Mouse (Mus musculus) liver, embryonic 13.5 days (tissue): ENCODE measurements around the gene Idh2. TPM values are rescaled to one million over a fixed set of nuclear protein-coding genes. Genes with fewer than 3 reads are reported as not detected.

Experiments used
- ATAC-seq: fragments of 200-750 bp; cut with Nextera tagmentation; 2 replicates; pipeline ENCODE4 v1.8.0; 2017; ENCODE audit warnings: low read depth, mild to moderate bottlenecking, moderate number of reproducible peaks, moderate library complexity
- DNase-seq: peaks from one replicate; pipeline ENCODE4 v3.0.0; 2022
- H3K27ac ChIP-seq: fragments of 300-500 bp; sonication (generic); 2 replicates; pipeline ENCODE4 v1.5.1; 2015; ENCODE audit warnings: moderate library complexity, mild to moderate bottlenecking, inconsistent platforms
- H3K27me3 ChIP-seq: fragments of 300-500 bp; sonication (generic); 2 replicates; pipeline ENCODE4 v1.6.1; 2015; ENCODE audit warnings: mild to moderate bottlenecking, inconsistent platforms
- H3K36me3 ChIP-seq: fragments of 300-500 bp; sonication (generic); 2 replicates; pipeline ENCODE4 v1.6.1; 2015; ENCODE audit warnings: mild to moderate bottlenecking, inconsistent platforms
- H3K4me1 ChIP-seq: fragments of 300-500 bp; sonication (generic); replicated peaks from 2 replicates; pipeline ENCODE4 v1.6.1; 2015; ENCODE audit warnings: inconsistent platforms
- H3K4me2 ChIP-seq: fragments of 300-500 bp; sonication (generic); 2 replicates; pipeline ENCODE4 v1.6.1; 2015; ENCODE audit warnings: inconsistent platforms, mild to moderate bottlenecking, moderate library complexity
- H3K4me3 ChIP-seq: fragments of 300-500 bp; sonication (generic); replicated peaks from 2 replicates; pipeline ENCODE4 v1.5.1; 2015; ENCODE audit warnings: mild to moderate bottlenecking, inconsistent platforms
- H3K9ac ChIP-seq: fragments of 300-500 bp; sonication (generic); 2 replicates; pipeline ENCODE4 v1.6.1; 2015; ENCODE audit warnings: mild to moderate bottlenecking, inconsistent platforms
- H3K9me3 ChIP-seq: fragments of 300-500 bp; sonication (generic); replicated peaks from 2 replicates; pipeline ENCODE4 v1.6.1; 2016; ENCODE audit warnings: inconsistent platforms
- WGBS: fragments of 180-500 bp; shearing (Covaris S2); methylation state at CpG from one replicate; pipeline ENCODE4 v1.1.7; 2015; ENCODE audit not compliant: insufficient replicate concordance; 5-methylcytosine and 5-hydroxymethylcytosine counted together
- polyA plus RNA-seq: library from polyadenylated mRNA; unstranded; fragments of >200 nt; fragmentation: Nextera tagmentation; extraction: Ambion mirVana; gene quantifications from 2 replicates; pipeline ENCODE4 v1.2.1, GENCODE M21; 2015

Gene Idh2
- polyA plus RNA-seq, result 137 and 146 TPM in 2 replicates

DNA sequence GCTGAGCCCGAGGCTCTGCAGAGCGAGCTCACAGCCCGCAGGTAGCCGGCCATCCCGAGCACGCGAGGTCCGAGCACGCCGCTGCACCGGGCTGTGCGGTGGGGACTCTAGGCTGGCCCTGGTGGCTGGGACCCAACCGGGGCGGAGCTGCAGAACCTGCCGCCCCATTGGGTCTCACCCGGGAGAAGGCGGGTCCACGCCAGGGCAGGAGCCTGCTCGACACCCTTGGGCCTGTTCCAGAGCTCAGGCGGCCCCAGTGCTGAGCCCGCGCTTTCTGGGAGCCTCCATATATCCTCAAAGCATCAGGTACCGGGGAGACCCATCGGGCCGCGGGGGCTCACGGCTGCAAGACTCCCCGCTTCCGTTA lies at the start of gene Idh2:
Idh2 (minus strand) TSS at position 169 of the 367 bp plus-strand sequence.
- Histone ChIP-seq H3K9ac (peak within 1 kb of the TSS; percentile 91), H3K36me3 (no peaks in the 10 kb centered on the region), H3K27ac (peak within 1 kb of the TSS; percentile 73), H3K4me1 (peaks cover 67% of the 10 kb centered on the region), H3K4me3 (peak within 1 kb of the TSS; percentile 85), H3K27me3 (no peaks in the 10 kb centered on the region), H3K4me2 (peak within 1 kb of the TSS; percentile 100), H3K9me3 (no peaks in the 10 kb centered on the region)
- DNase-seq, result peak; percentile 87
- peak; percentile 99 for ATAC-seq
- under 1% methylated on average over 29 of the region's 29 CpGs for WGBS

DNA sequence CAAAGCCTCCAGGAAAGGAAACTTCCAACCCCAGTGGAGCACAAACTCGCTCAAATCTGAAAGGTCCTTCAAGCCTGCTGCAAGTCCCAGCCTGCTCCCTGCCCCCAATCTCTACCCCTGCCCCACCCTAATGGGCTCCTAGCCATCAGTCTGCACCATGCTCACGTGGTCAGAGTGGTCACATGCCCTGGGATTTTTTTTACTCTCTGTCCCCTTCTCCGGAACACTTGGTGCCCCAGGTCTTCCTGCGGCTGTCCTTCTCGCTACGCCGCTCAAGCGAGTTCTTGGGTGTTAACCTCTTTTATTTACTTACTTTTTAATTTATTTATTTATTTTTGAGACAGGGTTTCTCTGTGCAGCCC lies 45.7 kb upstream of the Idh2 start:
- Histone ChIP-seq H3K9me3 (no peaks in the 10 kb centered on the region), H3K4me1 (peaks cover 40% of the 10 kb centered on the region), H3K36me3 (no peaks in the 10 kb centered on the region), H3K27ac (no peak overlapping the region), H3K4me3 (no peak overlapping the region), H3K9ac (no peak overlapping the region; the same call in 1 of the 2 replicates), H3K27me3 (peaks cover 8% of the 10 kb centered on the region; the same call in 1 of the 2 replicates), H3K4me2 (no peak overlapping the region)
- ATAC-seq (no peak), DNase-seq (no peak)
- 73% methylated on average over 8 of the region's 8 CpGs for WGBS

DNA sequence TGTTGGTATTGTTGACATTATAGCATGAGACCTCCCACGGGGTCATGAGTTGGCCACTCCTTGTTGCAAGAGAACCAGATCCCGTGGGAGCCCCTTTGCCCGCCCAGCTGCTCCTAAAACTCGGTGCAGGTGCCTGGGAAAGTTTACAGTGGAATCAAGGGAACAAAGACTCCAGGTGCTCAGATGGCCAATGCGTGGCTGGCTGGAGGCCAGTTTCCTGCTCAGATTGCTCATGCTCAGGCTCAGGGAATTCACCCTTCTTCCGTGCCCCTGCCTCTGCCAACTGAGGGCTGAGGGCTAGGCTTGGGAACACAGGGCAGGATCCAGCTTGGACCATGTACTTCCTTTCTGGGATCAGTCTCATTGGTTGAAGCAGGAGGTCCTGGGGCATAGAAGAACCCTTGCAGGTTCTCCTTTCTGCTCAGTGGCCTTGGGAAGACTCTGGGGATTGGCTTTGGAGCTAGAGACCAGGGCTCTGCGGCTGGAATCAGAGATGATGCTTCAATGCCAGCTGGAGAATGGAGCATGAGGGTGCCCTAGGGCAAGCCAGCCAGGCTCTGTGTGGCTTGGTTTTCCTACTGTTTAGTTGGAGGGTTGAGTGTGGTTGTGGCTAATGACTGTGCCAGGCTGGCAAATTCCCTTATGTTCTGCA lies 45.2 kb upstream of the Idh2 start:
- ATAC-seq, result no peak
- DNase-seq, result no peak

DNA sequence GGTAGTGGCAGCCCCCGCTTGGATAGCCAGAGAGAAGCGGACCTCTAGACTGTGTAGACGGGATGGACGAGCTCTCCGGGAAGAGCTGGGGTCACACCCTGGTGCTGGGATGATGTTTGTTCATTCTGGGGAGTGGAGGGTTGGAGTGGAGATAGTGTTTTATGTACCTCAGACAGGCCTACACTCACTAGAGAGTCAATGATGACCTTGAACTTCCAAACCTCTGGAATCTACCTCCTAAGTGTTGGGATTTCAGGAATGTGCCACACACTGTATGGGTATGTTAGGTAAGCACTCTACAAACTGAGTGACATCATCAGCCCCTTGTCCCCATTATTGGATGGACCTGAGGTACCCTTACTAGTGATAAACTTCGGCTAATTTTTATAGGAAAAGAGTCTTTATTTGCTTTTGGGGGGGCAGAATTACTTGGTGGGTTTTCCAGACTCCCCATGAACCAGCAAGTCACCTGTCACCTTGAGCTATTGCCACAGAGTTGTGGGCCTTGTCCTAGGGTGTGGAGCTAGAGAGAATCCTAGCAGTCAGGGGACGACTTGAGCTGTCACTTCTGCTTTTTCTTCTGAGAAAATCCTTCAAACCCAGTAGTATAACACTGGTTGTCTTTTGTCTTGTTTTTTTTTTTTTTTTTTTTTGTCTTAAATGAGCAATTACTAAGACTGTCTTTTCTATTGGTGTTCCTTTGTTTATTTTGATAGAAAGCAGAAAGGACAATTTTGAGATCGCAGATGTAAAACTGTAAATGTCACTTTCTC lies 43.5 kb upstream of the Idh2 start:
- Histone ChIP-seq H3K4me3 (no peak overlapping the region), H3K36me3 (no peaks in the 10 kb centered on the region), H3K27me3 (peaks cover 8% of the 10 kb centered on the region; the same call in 1 of the 2 replicates), H3K4me1 (peaks cover 48% of the 10 kb centered on the region), H3K27ac (peak overlapping the region; percentile 31; the same call in 1 of the 2 replicates), H3K9ac (no peak overlapping the region), H3K9me3 (no peaks in the 10 kb centered on the region), H3K4me2 (no peak overlapping the region)
- DNase-seq (no peak), ATAC-seq (no peak)
- 73% methylated on average over 8 of the region's 8 CpGs for WGBS

More for the DNA sequence above, 45.2 kb upstream of the Idh2 start:
- Histone ChIP-seq H3K4me3 (no peak overlapping the region), H3K4me1 (peaks cover 40% of the 10 kb centered on the region), H3K4me2 (no peak overlapping the region), H3K27me3 (peaks cover 8% of the 10 kb centered on the region; the same call in 1 of the 2 replicates), H3K27ac (no peak overlapping the region), H3K36me3 (no peaks in the 10 kb centered on the region), H3K9ac (no peak overlapping the region; the same call in 1 of the 2 replicates), H3K9me3 (no peaks in the 10 kb centered on the region)
- 71% methylated on average over 7 of the region's 7 CpGs for whole genome bisulfite sequencing

DNA sequence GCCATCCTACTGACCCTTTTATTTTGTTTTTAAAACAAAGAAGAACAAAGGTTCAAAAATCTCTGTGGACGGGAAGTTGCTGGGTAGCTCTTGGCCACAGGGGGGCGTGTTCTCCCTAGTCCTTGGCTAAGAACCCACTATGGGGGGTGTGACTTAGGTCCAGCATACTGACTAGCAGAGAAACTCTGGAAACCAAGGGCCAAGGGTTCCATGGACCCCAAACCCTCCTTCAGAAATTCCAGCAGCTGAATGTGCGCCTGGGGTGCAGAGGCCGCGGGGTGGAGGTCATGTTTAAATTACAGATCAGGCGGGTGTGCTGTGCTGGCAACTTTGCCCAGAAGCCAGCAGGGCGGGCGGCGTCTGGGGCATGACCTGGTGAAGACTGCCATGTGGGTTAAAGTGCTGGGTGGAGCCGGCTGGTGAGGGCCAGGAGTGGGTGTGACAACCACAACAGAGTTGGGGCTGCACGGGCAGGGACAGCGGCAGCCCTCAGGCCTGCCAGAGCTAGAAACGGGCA lies 41.6 kb upstream of the Idh2 start:
- no peaks in the 10 kb centered on the region for H3K36me3 ChIP-seq
- no peaks in the 10 kb centered on the region for H3K9me3 ChIP-seq
- peak overlapping the region; percentile 45 for H3K4me2 ChIP-seq
- H3K27me3 ChIP-seq, result peaks cover 5% of the 10 kb centered on the region; the same call in 1 of the 2 replicates
- peak; percentile 55 for DNase-seq
- H3K9ac ChIP-seq, result peak overlapping the region; percentile 56
- H3K4me3 ChIP-seq, result peak overlapping the region; percentile 16; the same call in 1 of the 2 replicates
- WGBS, result 49% methylated on average over 13 of the region's 13 CpGs
- peaks cover 58% of the 10 kb centered on the region for H3K4me1 ChIP-seq
- H3K27ac ChIP-seq, result peak overlapping the region; percentile 72
- peak; percentile 93 for ATAC-seq

DNA sequence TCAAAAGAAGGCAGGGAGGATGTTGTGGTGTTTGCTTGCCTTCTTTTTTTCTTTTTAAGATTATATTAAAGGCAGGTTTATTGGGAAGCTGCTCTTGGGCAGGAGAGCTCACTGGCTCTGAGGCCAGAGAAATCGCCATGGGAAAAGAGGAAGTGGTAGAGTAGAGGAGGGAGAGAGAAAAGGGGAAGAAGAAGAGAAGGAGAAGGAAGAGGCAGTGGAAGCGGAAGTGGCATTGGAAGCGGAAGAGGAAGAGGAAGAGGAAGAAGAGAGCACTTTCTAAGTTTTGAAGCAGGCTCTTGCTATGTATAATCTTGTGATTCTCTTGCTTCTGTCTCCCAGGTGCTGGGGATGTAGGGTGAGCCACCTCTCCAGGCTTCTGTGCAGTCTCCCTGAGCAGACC lies 39.5 kb upstream of the Idh2 start:
- no peak overlapping the region for H3K9ac ChIP-seq
- H3K4me2 ChIP-seq, result no peak overlapping the region
- H3K9me3 ChIP-seq, result no peaks in the 10 kb centered on the region
- 42% methylated on average over 3 of the region's 3 CpGs for WGBS
- no peak for DNase-seq
- no peak overlapping the region for H3K4me3 ChIP-seq
- H3K36me3 ChIP-seq, result no peaks in the 10 kb centered on the region
- H3K27me3 ChIP-seq, result no peaks in the 10 kb centered on the region
- peaks cover 51% of the 10 kb centered on the region for H3K4me1 ChIP-seq
- ATAC-seq, result no peak
- peak overlapping the region; percentile 18; the same call in 1 of the 2 replicates for H3K27ac ChIP-seq

- H3K4me3 ChIP-seq, result no peak overlapping the region
- no peak overlapping the region for H3K9ac ChIP-seq
- no peaks in the 10 kb centered on the region for H3K9me3 ChIP-seq
- no peak for DNase-seq
- ATAC-seq, result no peak
- H3K36me3 ChIP-seq, result no peaks in the 10 kb centered on the region
- WGBS, result 83% methylated on average over 8 of the region's 8 CpGs
- no peaks in the 10 kb centered on the region for H3K27me3 ChIP-seq
- peaks cover 58% of the 10 kb centered on the region for H3K4me1 ChIP-seq
- H3K27ac ChIP-seq, result 0 out of 2 replicates have a peak overlapping the region, but pooled peaks have one; percentile 24
- H3K4me2 ChIP-seq, result no peak overlapping the region
Measured at GRCm38 (mm10) chr7:80152756-80153155, 37.6 kb upstream of the Idh2 start.

DNA sequence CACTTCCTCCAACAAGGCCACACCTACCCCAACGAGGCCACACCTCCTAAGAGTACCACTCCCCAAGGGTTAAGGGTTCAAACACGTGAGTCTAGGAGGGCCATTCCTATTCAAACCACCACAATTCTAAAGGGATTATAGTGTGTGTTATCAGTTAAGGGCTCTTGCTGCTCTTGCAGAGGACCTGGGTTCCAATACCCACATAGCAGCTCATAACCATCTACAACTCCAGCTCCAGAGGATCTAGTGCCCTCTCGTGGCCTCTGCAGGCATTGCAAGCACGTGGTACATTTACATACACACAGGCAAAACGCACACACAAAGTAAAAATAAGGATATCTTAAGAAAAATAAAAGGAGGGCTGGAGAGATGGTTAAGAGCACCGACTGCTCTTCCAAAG lies 37.0 kb upstream of the Idh2 start:
- no peak overlapping the region for H3K9ac ChIP-seq
- H3K27me3 ChIP-seq, result no peaks in the 10 kb centered on the region
- DNase-seq (peak; percentile 57), ATAC-seq (no peak)
- no peak overlapping the region for H3K27ac ChIP-seq
- WGBS, result 58% methylated on average over 6 of the region's 6 CpGs
- H3K4me3 ChIP-seq, result no peak overlapping the region
- H3K4me1 ChIP-seq, result peaks cover 56% of the 10 kb centered on the region
- no peaks in the 10 kb centered on the region for H3K9me3 ChIP-seq
- H3K36me3 ChIP-seq, result no peaks in the 10 kb centered on the region
- H3K4me2 ChIP-seq, result no peak overlapping the region

DNA sequence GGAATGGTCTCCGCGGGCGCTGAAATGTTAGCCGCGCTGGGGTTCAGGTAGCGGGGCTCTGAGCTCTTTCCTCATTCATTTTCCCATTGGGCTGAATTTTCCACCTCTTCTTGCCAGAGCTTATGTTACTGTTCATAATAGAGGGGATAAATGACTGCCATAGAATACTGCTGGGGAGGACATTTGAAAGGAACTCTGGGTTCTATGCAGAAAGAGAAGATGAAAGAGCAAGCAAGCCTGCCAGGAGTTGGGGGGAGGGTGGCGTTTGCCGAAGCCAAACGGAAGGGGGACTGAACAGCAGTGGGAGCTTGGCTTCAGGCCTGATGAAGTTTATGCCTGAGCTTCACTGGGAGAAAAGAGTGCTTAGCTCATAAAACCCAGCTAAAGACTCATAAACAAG lies 34.2 kb upstream of the Idh2 start:
- WGBS, result 70% methylated on average over 9 of the region's 9 CpGs
- Histone ChIP-seq H3K4me2 (no peak overlapping the region), H3K9ac (no peak overlapping the region), H3K4me3 (no peak overlapping the region), H3K9me3 (no peaks in the 10 kb centered on the region), H3K27me3 (no peaks in the 10 kb centered on the region), H3K36me3 (no peaks in the 10 kb centered on the region), H3K4me1 (peaks cover 65% of the 10 kb centered on the region), H3K27ac (peak overlapping the region; percentile 54)
- ATAC-seq (no peak), DNase-seq (no peak)

DNA sequence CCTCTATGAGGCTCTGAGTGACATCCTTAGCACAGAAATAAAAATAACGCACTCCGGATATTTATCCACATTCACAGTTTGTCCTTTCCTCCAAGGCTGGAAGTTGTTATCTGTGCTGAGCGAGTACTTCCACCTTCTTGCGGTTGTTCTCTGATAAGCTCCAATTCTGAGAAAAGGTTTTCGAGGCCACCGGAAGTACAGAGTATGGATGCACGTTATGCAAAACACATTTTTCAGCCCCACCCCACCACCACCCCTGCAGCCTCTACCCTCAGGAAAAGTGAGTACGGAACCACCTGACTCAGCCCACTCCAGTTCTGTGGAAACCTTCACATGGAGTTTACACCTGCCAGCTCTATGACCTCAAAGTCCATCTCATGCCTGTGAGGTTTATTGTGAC lies 30.9 kb upstream of the Idh2 start:
- Histone ChIP-seq H3K4me1 (peaks cover 75% of the 10 kb centered on the region), H3K4me2 (peak overlapping the region; percentile 54), H3K9me3 (no peaks in the 10 kb centered on the region), H3K4me3 (peak overlapping the region; percentile 25), H3K9ac (peak overlapping the region; percentile 59), H3K27me3 (no peaks in the 10 kb centered on the region), H3K27ac (peak overlapping the region; percentile 92), H3K36me3 (no peaks in the 10 kb centered on the region)
- DNase-seq, result peak; percentile 79
- ATAC-seq, result peak; percentile 94
- 7% methylated on average over 8 of the region's 8 CpGs for WGBS

DNA sequence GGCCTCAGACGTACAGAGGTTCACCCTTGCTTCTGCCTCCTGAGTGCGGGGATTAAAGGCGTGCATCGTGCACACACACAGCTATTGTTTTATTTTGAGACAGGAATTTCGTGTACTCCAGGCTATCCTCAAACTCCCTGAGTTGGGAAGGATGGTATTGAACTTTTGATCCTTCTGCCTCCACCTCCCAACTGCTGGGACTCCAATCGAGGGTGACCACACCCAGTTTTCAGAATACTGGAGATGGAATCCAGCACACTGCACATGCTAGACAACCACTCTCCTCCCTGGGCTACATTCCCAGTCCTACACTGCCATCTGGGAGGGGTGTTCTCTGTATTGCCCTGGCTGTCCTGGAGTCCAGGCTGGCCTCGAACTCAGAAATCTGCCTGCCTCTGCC lies 29.5 kb upstream of the Idh2 start:
- H3K4me1 ChIP-seq, result peaks cover 80% of the 10 kb centered on the region
- no peak overlapping the region for H3K4me3 ChIP-seq
- ATAC-seq (no peak), DNase-seq (no peak)
- H3K36me3 ChIP-seq, result no peaks in the 10 kb centered on the region
- peak overlapping the region; percentile 53 for H3K9ac ChIP-seq
- no peaks in the 10 kb centered on the region for H3K9me3 ChIP-seq
- H3K27ac ChIP-seq, result peak overlapping the region; percentile 92
- no peaks in the 10 kb centered on the region for H3K27me3 ChIP-seq
- WGBS, result 67% methylated on average over 7 of the region's 7 CpGs
- no peak overlapping the region for H3K4me2 ChIP-seq
